9 mouse cellular contexts compared by ENCODE assay signal in the genomic region with DNA sequence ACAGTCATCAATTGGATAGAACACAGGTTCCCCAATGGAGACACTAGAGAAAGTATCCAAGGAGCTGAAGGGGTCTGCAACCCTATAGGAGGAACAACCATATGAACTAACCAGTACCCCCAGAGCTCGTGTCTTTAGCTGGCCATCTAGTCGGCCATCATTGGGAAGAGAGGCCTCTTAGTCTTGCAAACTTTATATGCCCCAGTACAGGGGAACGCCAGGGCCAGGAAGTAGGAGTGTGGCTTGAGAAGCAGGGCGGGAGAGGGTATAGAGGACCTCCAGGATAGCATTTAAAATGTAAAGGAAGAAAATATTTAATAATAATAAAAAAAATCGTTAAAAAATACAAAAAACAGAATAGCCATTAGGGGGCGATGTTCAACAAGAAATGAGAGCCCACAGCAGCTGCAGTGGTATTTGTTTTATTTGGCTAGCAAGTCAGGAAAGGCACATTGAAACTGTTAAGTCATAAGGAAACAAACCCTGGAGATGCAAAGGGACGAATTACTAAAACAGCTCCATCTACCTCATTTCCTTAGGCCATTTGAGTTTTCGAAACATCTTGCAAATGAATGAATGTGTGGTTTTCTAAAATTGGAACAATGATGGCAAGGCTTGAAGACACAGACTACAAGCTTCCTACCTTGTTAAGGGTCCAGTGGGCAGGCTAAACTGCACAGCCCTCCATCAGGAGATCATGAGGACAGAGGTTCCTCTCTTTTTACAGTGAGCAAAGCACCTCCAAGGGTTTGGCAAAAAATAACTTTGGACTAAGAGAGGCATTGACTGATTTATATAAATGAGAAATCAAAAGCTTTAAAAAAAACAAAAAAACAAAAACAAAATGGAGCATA.
DNase-seq lines count a peak whose midpoint lies in the region; ATAC-seq lines count a peak whose summit lies in the region.
"Had no signal": no experiment of that assay in that cellular context is flagged by ENCODE, and none has a peak within 500 bp of the region (broad histone marks: within the 10 kb centered on the region; RNA-seq: fewer than 3 reads in every experiment).

No protein-coding gene starts in this region.

- no peak overlapping the region for H3K9ac ChIP-seq in limb, embryonic 11.5 days (ENCODE audit: low read length)
- H3K9ac ChIP-seq in forebrain, embryonic 12.5 days: no peak overlapping the region
- H3K9ac ChIP-seq in midbrain, embryonic 16.5 days (ENCODE audit: low read depth, low read length): no peak overlapping the region
- H3K9ac ChIP-seq: heart, embryonic 15.5 days; stomach, embryonic 15.5 days had no signal

- DNase-seq in limb, embryonic 11.5 days (ENCODE audit: low spot score): peak; percentile 28
- DNase-seq in limb, embryonic 10.5 days (ENCODE audit: low spot score): no peak
- DNase-seq in R1 (ENCODE audit: low read depth, low spot score): peak; percentile 10
- DNase-seq in left cerebral cortex, postnatal 4 days: no peak
- no peak for DNase-seq in cerebellum, adult 11-12 months

- no peak overlapping the region for H3K27ac ChIP-seq in limb, embryonic 11.5 days (replicated peaks; ENCODE audit: low read depth, low read length)
- H3K27ac ChIP-seq in limb, embryonic 10.5 days: no peak overlapping the region
- H3K27ac ChIP-seq in forebrain, embryonic 12.5 days: no peak overlapping the region
- H3K27ac ChIP-seq in midbrain, embryonic 16.5 days (ENCODE audit: low read length): no peak overlapping the region
- H3K27ac ChIP-seq: heart, embryonic 15.5 days; stomach, embryonic 15.5 days had no signal

- intact Hi-C loops in left cerebral cortex, postnatal 4 days (cut with DNase I): no loop called here

- no peaks in the 10 kb centered on the region for H3K4me1 ChIP-seq in limb, embryonic 11.5 days (ENCODE audit: control insufficient read depth, insufficient read depth, low read length)
- H3K4me1 ChIP-seq in limb, embryonic 10.5 days: no peaks in the 10 kb centered on the region
- H3K4me1 ChIP-seq in forebrain, embryonic 12.5 days: no peaks in the 10 kb centered on the region
- H3K4me1 ChIP-seq in midbrain, embryonic 16.5 days (ENCODE audit: control insufficient read depth, insufficient read depth, low read length): 0 out of 2 replicates have a peak, but pooled peaks cover 3% of the 10 kb centered on the region
- H3K4me1 ChIP-seq: heart, embryonic 15.5 days; stomach, embryonic 15.5 days had no signal

- H3K4me3 ChIP-seq in limb, embryonic 11.5 days (ENCODE audit: low read depth, low read length): no peak overlapping the region
- no peak overlapping the region for H3K4me3 ChIP-seq in limb, embryonic 10.5 days
- no peak overlapping the region for H3K4me3 ChIP-seq in forebrain, embryonic 12.5 days (replicated peaks)
- no peak overlapping the region for H3K4me3 ChIP-seq in midbrain, embryonic 16.5 days (ENCODE audit: low read depth, low read length)
- H3K4me3 ChIP-seq: heart, embryonic 15.5 days; stomach, embryonic 15.5 days had no signal

- ATAC-seq in limb, embryonic 11.5 days (ENCODE audit: insufficient number of reproducible peaks, low FRiP score, low TSS enrichment, low read depth): no peak
- ATAC-seq in forebrain, embryonic 12.5 days (ENCODE audit: low FRiP score): peak; percentile 33; the same call in 1 of the 2 replicates
- ATAC-seq in midbrain, embryonic 16.5 days: peak; percentile 82

- H3K36me3 ChIP-seq in limb, embryonic 11.5 days (ENCODE audit: control insufficient read depth, insufficient read depth, low read length): no peaks in the 10 kb centered on the region
- no peaks in the 10 kb centered on the region for H3K36me3 ChIP-seq in limb, embryonic 10.5 days
- no peaks in the 10 kb centered on the region for H3K36me3 ChIP-seq in forebrain, embryonic 12.5 days (replicated peaks)
- no peaks in the 10 kb centered on the region for H3K36me3 ChIP-seq in midbrain, embryonic 16.5 days (ENCODE audit: control insufficient read depth, insufficient read depth, low read length)
- H3K36me3 ChIP-seq: heart, embryonic 15.5 days; stomach, embryonic 15.5 days had no signal

- H3K4me2 ChIP-seq in limb, embryonic 11.5 days (ENCODE audit: low read depth, severe bottlenecking): no peak overlapping the region
- H3K4me2 ChIP-seq in forebrain, embryonic 12.5 days: no peak overlapping the region
- H3K4me2 ChIP-seq in midbrain, embryonic 16.5 days (ENCODE audit: low read length): peak overlapping the region; percentile 23; the same call in 1 of the 2 replicates
- H3K4me2 ChIP-seq: heart, embryonic 15.5 days; stomach, embryonic 15.5 days had no signal

- 34% methylated on average over 8 of the region's 8 CpGs for WGBS in limb, embryonic 11.5 days
- 35% methylated on average over 8 of the region's 8 CpGs for WGBS in limb, embryonic 10.5 days
- 33% methylated on average over 8 of the region's 8 CpGs for WGBS in forebrain, embryonic 12.5 days
- WGBS in midbrain, embryonic 16.5 days: 31% methylated on average over 8 of the region's 8 CpGs

- no peaks in the 10 kb centered on the region for H3K27me3 ChIP-seq in limb, embryonic 11.5 days (ENCODE audit: control insufficient read depth, insufficient read depth, low read length)
- no peaks in the 10 kb centered on the region for H3K27me3 ChIP-seq in limb, embryonic 10.5 days (ENCODE audit: low read depth, poor library complexity, severe bottlenecking)
- no peaks in the 10 kb centered on the region for H3K27me3 ChIP-seq in forebrain, embryonic 12.5 days
- no peaks in the 10 kb centered on the region for H3K27me3 ChIP-seq in midbrain, embryonic 16.5 days (ENCODE audit: control insufficient read depth, insufficient read depth, low read depth, low read length)
- H3K27me3 ChIP-seq: heart, embryonic 15.5 days; stomach, embryonic 15.5 days had no signal

- H3K9me3 ChIP-seq in limb, embryonic 11.5 days (ENCODE audit: control insufficient read depth, low read length): no peaks in the 10 kb centered on the region
- no peaks in the 10 kb centered on the region for H3K9me3 ChIP-seq in limb, embryonic 10.5 days (replicated peaks)
- H3K9me3 ChIP-seq in forebrain, embryonic 12.5 days: no peaks in the 10 kb centered on the region
- no peaks in the 10 kb centered on the region for H3K9me3 ChIP-seq in midbrain, embryonic 16.5 days (replicated peaks; ENCODE audit: control insufficient read depth, low read length, poor library complexity, severe bottlenecking)
- H3K9me3 ChIP-seq: heart, embryonic 15.5 days; stomach, embryonic 15.5 days had no signal

Comparison
In these comparisons a context has a peak if more than half of its experiments do, and no peak if none do; other contexts are left out.
1. DNase-seq: peak in limb, embryonic 11.5 days (single experiment) and R1 (single experiment); none in limb, embryonic 10.5 days (single experiment), left cerebral cortex, postnatal 4 days (single experiment) and cerebellum, adult 11-12 months (single experiment).